Mouse (Mus musculus): ENCODE data around the gene Gm18596. TPM values are rescaled to one million over a fixed set of nuclear protein-coding genes. Genes with fewer than 3 reads are reported as not detected.

Gm18596 gene
- polyA plus RNA-seq, 1 experiment from 2014 or later, result not detected

Other genes with a start within 250 kb of the Gm18596 start
- gene Fam207a, start 226.9 kb downstream of the Gm18596 start, polyA plus RNA-seq (2014; fragmentation: Nextera tagmentation; extraction: Ambion mirVana), result 45.7 and 49.0 TPM in 2 replicates
- 1.5 TPM in 2 replicates for gene Itgb2, start 212.4 kb downstream of the Gm18596 start, polyA plus RNA-seq (2014; fragmentation: Nextera tagmentation; extraction: Ambion mirVana)
- gene Pttg1ip, start 160.9 kb downstream of the Gm18596 start, polyA plus RNA-seq (2014; fragmentation: Nextera tagmentation; extraction: Ambion mirVana), result 71.4 and 72.1 TPM in 2 replicates
- 334 and 346 TPM in 2 replicates for gene Sumo3, start 136.5 kb downstream of the Gm18596 start, polyA plus RNA-seq (2014; fragmentation: Nextera tagmentation; extraction: Ambion mirVana)
- gene Gm49325, start 136.4 kb downstream of the Gm18596 start, polyA plus RNA-seq (2014; fragmentation: Nextera tagmentation; extraction: Ambion mirVana), result 1.4 and 4.8 TPM in 2 replicates
- gene Ube2g2, start 120.4 kb downstream of the Gm18596 start, polyA plus RNA-seq (2014; fragmentation: Nextera tagmentation; extraction: Ambion mirVana), result 65.9 and 66.0 TPM in 2 replicates
- 0.92 and 1.0 TPM in 2 replicates for gene Tspear, start 56.1 kb downstream of the Gm18596 start, polyA plus RNA-seq (2014; fragmentation: Nextera tagmentation; extraction: Ambion mirVana)
- not detected in 2 replicates for gene Gm19402, start 51.9 kb downstream of the Gm18596 start, polyA plus RNA-seq (2014; fragmentation: Nextera tagmentation; extraction: Ambion mirVana)
- gene Gm9508, start 45.4 kb downstream of the Gm18596 start, polyA plus RNA-seq (2014; fragmentation: Nextera tagmentation; extraction: Ambion mirVana), result not detected in 2 replicates
- not detected in 2 replicates for gene Gm10272, start 36.0 kb downstream of the Gm18596 start, polyA plus RNA-seq (2014; fragmentation: Nextera tagmentation; extraction: Ambion mirVana)
- gene Gm10024, start 31.2 kb downstream of the Gm18596 start, polyA plus RNA-seq (2014; fragmentation: Nextera tagmentation; extraction: Ambion mirVana), result not detected in 2 replicates
- not detected in 2 replicates for gene Gm10142, start 26.8 kb downstream of the Gm18596 start, polyA plus RNA-seq (2014; fragmentation: Nextera tagmentation; extraction: Ambion mirVana)
- gene Krtap12-1, start 22.0 kb downstream of the Gm18596 start, polyA plus RNA-seq (2014; fragmentation: Nextera tagmentation; extraction: Ambion mirVana), result not detected in 2 replicates
- gene Gm10100, start 16.2 kb downstream of the Gm18596 start, polyA plus RNA-seq (2014; fragmentation: Nextera tagmentation; extraction: Ambion mirVana), result not detected in 2 replicates
- gene Gm9736, start 8.7 kb upstream of the Gm18596 start, polyA plus RNA-seq (2014; fragmentation: Nextera tagmentation; extraction: Ambion mirVana), result not detected in 2 replicates
- gene Gm3233, start 17.0 kb upstream of the Gm18596 start, polyA plus RNA-seq (2014; fragmentation: Nextera tagmentation; extraction: Ambion mirVana), result not detected in 2 replicates
- not detected in 2 replicates for gene Gm3238, start 28.7 kb upstream of the Gm18596 start, polyA plus RNA-seq (2014; fragmentation: Nextera tagmentation; extraction: Ambion mirVana)
- gene Gm7138, start 34.3 kb upstream of the Gm18596 start, polyA plus RNA-seq (2014; fragmentation: Nextera tagmentation; extraction: Ambion mirVana), result not detected in 2 replicates
- gene Gm3250, start 39.9 kb upstream of the Gm18596 start, polyA plus RNA-seq (2014; fragmentation: Nextera tagmentation; extraction: Ambion mirVana), result not detected in 2 replicates
- gene Gm7137, start 45.6 kb upstream of the Gm18596 start, polyA plus RNA-seq (2014; fragmentation: Nextera tagmentation; extraction: Ambion mirVana), result not detected in 2 replicates
- not detected in 2 replicates for gene Gm9639, start 52.4 kb upstream of the Gm18596 start, polyA plus RNA-seq (2014; fragmentation: Nextera tagmentation; extraction: Ambion mirVana)
- not detected in 2 replicates for gene Gm19668, start 56.5 kb upstream of the Gm18596 start, polyA plus RNA-seq (2014; fragmentation: Nextera tagmentation; extraction: Ambion mirVana)
- not detected in 2 replicates for gene Gm9507, start 69.2 kb upstream of the Gm18596 start, polyA plus RNA-seq (2014; fragmentation: Nextera tagmentation; extraction: Ambion mirVana)
- not detected in 2 replicates for gene Gm2696, start 72.0 kb upstream of the Gm18596 start, polyA plus RNA-seq (2014; fragmentation: Nextera tagmentation; extraction: Ambion mirVana)
- not detected in 2 replicates for gene Krtap10-4, start 84.5 kb upstream of the Gm18596 start, polyA plus RNA-seq (2014; fragmentation: Nextera tagmentation; extraction: Ambion mirVana)
- not detected in 2 replicates for gene Krtap10-10, start 93.3 kb upstream of the Gm18596 start, polyA plus RNA-seq (2014; fragmentation: Nextera tagmentation; extraction: Ambion mirVana)
- gene Gm36176, start 104.2 kb upstream of the Gm18596 start, polyA plus RNA-seq (2014; fragmentation: Nextera tagmentation; extraction: Ambion mirVana), result not detected in 2 replicates
- gene Gm10318, start 110.2 kb upstream of the Gm18596 start, polyA plus RNA-seq (2014; fragmentation: Nextera tagmentation; extraction: Ambion mirVana), result not detected in 2 replicates
- not detected in 2 replicates for gene Gm3285, start 119.3 kb upstream of the Gm18596 start, polyA plus RNA-seq (2014; fragmentation: Nextera tagmentation; extraction: Ambion mirVana)
- 4.3 and 4.8 TPM in 2 replicates for gene Lrrc3, start 159.9 kb upstream of the Gm18596 start, polyA plus RNA-seq (2014; fragmentation: Nextera tagmentation; extraction: Ambion mirVana)
- gene Trpm2, start 227.9 kb upstream of the Gm18596 start, polyA plus RNA-seq (2014; fragmentation: Nextera tagmentation; extraction: Ambion mirVana), result 0.58 and 1.4 TPM in 2 replicates
- gene 1810043G02Rik, start 235.9 kb upstream of the Gm18596 start, polyA plus RNA-seq (2014; fragmentation: Nextera tagmentation; extraction: Ambion mirVana), result 35.9 and 42.5 TPM in 2 replicates

All from neural tube, embryonic 11.5 days (tissue).